20 mouse cellular contexts compared by ENCODE assay signal in the genomic region with DNA sequence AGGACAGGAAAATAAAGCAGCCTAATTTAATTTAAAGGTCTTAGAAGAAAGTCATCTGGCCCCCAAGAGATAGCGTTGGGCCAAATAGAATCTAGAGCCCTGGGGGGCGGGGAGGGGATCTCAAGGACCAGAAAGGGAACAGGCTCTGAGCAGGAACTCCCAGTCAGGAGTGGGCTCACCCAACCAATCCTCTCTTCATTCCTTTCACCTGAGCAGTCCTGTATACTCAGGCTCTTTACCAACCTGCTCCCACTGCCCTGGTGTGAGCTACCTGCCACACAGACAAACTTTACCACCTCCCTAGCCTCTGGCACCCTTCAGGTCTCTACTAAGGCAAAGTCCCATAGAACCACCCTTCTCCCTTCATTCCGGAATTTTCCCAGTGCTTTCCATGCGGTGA. TPM values are rescaled to one million over a fixed set of nuclear protein-coding genes. Genes with fewer than 3 reads are reported as not detected.
A peak's percentile ranks its signal among the peaks of the same experiment; 100 is the strongest.
DNase-seq lines count a peak whose midpoint lies in the region; ATAC-seq and TF ChIP-seq lines count a peak whose summit lies in the region.
"Had no signal": no experiment of that assay in that cellular context is flagged by ENCODE, and none has a peak within 500 bp of the region (broad histone marks: within the 10 kb centered on the region; RNA-seq: fewer than 3 reads in every experiment).

No protein-coding gene starts in this region.

- peak; percentile 19 for DNase-seq in heart, adult 11 months
- DNase-seq in heart, postnatal 4 days, result no peak
- DNase-seq in heart, embryonic 10.5 days (ENCODE audit: low spot score), result peak; percentile 56
- no peak for DNase-seq in heart, adult 8-10 months (ENCODE audit: low spot score)
- no peak for DNase-seq in lung, postnatal 36 days
- DNase-seq in lung, postnatal 0 days (ENCODE audit: low spot score), result peak; percentile 41
- no peak for DNase-seq in lung, adult 18-20 months
- DNase-seq: adrenal gland, adult 2 months; adrenal gland, adult 8-10 months; adrenal gland, postnatal 10 days; adrenal gland, postnatal 14 days; adrenal gland, postnatal 25 days; adrenal gland, postnatal 36 days; B cell, adult 2 months; cerebellum, adult 11 months; cerebellum, adult 11-12 months had no signal

- H3K4me1 ChIP-seq in heart, embryonic 10.5 days, result no peaks in the 10 kb centered on the region
- H3K4me1 ChIP-seq in lung, embryonic 16.5 days (replicated peaks; ENCODE audit: control insufficient read depth, insufficient read depth, low read length), result no peaks in the 10 kb centered on the region
- H3K4me1 ChIP-seq in lung, postnatal 0 days (ENCODE audit: insufficient read depth, low read depth, low read length), result no peaks in the 10 kb centered on the region

- H3K36me3 ChIP-seq in heart, embryonic 10.5 days, result no peaks in the 10 kb centered on the region
- no peaks in the 10 kb centered on the region for H3K36me3 ChIP-seq in lung, embryonic 16.5 days (ENCODE audit: control insufficient read depth, insufficient read depth, low read length)
- H3K36me3 ChIP-seq in lung, postnatal 0 days (ENCODE audit: insufficient read depth, low read length), result no peaks in the 10 kb centered on the region
- H3K36me3 ChIP-seq: G1E had no signal

- H3K27me3 ChIP-seq in heart, embryonic 10.5 days (ENCODE audit: insufficient read depth, poor library complexity, severe bottlenecking), result peaks cover 8% of the 10 kb centered on the region; the same call in 1 of the 2 replicates
- no peaks in the 10 kb centered on the region for H3K27me3 ChIP-seq in lung, embryonic 16.5 days (ENCODE audit: control insufficient read depth, insufficient read depth, low read depth, low read length)
- no peaks in the 10 kb centered on the region for H3K27me3 ChIP-seq in lung, postnatal 0 days (replicated peaks; ENCODE audit: insufficient read depth, low read length)

- peak; percentile 51 for ATAC-seq in lung, embryonic 16.5 days (ENCODE audit: low read depth)
- peak; percentile 73 for ATAC-seq in lung, postnatal 0 days
- ATAC-seq: activated CD4-positive, CD25-positive, alpha-beta regulatory T cell, adult 4 months; CD4-positive, CD25-positive, alpha-beta regulatory T cell, adult 4 months had no signal

- no peaks in the 10 kb centered on the region for H3K9me3 ChIP-seq in heart, embryonic 10.5 days
- H3K9me3 ChIP-seq in lung, embryonic 16.5 days (ENCODE audit: control insufficient read depth, low read length), result no peaks in the 10 kb centered on the region
- no peaks in the 10 kb centered on the region for H3K9me3 ChIP-seq in lung, postnatal 0 days (ENCODE audit: low read length)

- WGBS in heart, embryonic 10.5 days, result 60% methylated on average over 4 of the region's 4 CpGs
- WGBS in lung, embryonic 16.5 days, result 61% methylated on average over 4 of the region's 4 CpGs
- WGBS in lung, postnatal 0 days, result 54% methylated on average over 4 of the region's 4 CpGs

- H3K27ac ChIP-seq in heart, embryonic 10.5 days, result no peak overlapping the region
- H3K27ac ChIP-seq in lung, embryonic 16.5 days (ENCODE audit: low read length), result no peak overlapping the region
- no peak overlapping the region for H3K27ac ChIP-seq in lung, postnatal 0 days (ENCODE audit: low read length)

- TF ChIP-seq CTCF in lung, postnatal 0 days (IDR thresholded peaks at IDR 0.05), result no peak

- no peak for TF ChIP-seq EP300 in lung, postnatal 0 days (IDR thresholded peaks at IDR 0.05)

- H3K4me3 ChIP-seq in heart, embryonic 10.5 days, result no peak overlapping the region
- no peak overlapping the region for H3K4me3 ChIP-seq in lung, embryonic 16.5 days (ENCODE audit: low read length)
- no peak overlapping the region for H3K4me3 ChIP-seq in lung, postnatal 0 days (ENCODE audit: low read depth, low read length)

- H3K9ac ChIP-seq in lung, embryonic 16.5 days (ENCODE audit: low read length), result no peak overlapping the region
- H3K9ac ChIP-seq in lung, postnatal 0 days (replicated peaks; ENCODE audit: low read depth), result no peak overlapping the region

- H3K4me2 ChIP-seq in lung, embryonic 16.5 days (ENCODE audit: low read depth, low read length), result no peak overlapping the region
- H3K4me2 ChIP-seq in lung, postnatal 0 days (replicated peaks; ENCODE audit: low read depth, low read length), result no peak overlapping the region

RNA-seq across cellular contexts. Expression of a gene that starts 44.0 kb away (rescaled TPM):
- total RNA-seq in heart, postnatal 4 days (2021), result 10 to 100 TPM; 12.7 to 14.2 TPM
- 31.9 and 39.6 TPM in 2 replicates for polyA plus RNA-seq in heart, embryonic 10.5 days (2016; fragmentation: Nextera tagmentation; extraction: Ambion mirVana)
- total RNA-seq in heart, adult 8-10 months (2022), result 1 to 10 TPM; 6.8 to 9.6 (median 7.5) TPM
- 119 and 140 TPM in 2 replicates for polyA plus RNA-seq in lung, embryonic 16.5 days (2015; fragmentation: Nextera tagmentation; extraction: Ambion mirVana)
- polyA plus RNA-seq in lung, postnatal 0 days (2015; fragmentation: Nextera tagmentation; extraction: Ambion mirVana), result 368 and 414 TPM in 2 replicates
- polyA plus RNA-seq: G1E had no signal

Comparison
In these comparisons a context has a peak if more than half of its experiments do, and no peak if none do; other contexts are left out.
1. DNase-seq: peak in heart, adult 11 months (single experiment), heart, embryonic 10.5 days (single experiment) and lung, postnatal 0 days (single experiment); none in heart, postnatal 4 days (single experiment), heart, adult 8-10 months (single experiment), lung, postnatal 36 days (single experiment) and lung, adult 18-20 months (0 of 2).